Mouse (Mus musculus) R1 (cell line): ENCODE measurements around the gene Cdk14.
"Not testable (repeated sequence)": the region's sequence is repeated elsewhere in the genome, so short reads cannot be mapped to it uniquely, and the experiment has no call there.

Source experiments
- DNase-seq: peaks from one replicate; pipeline ENCODE4 v3.0.0-alpha.2; 2018; ENCODE audit warnings: low read depth, low spot score

Gene Cdk14

DNA sequence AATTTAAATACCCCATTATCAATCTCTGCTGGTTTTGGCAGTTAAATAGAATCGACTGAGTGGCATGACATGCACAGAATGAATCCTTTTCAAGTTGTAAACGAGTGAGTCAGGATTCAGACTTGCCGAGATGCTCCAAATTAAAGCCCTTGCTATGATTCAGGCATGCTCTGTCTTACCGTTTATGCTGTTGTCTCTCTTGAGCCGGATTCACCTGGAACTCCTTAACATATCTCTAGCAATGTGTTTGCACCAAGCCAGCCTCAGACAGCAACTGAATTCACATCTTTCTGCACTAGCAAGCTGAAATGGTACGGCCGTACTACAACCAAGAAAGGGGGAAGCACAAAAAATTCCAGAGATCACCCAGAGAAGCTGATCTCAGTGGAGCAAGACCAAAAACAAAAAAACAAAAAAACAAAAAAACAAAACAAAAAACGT lies 154.7 kb downstream of the Cdk14 start:
- no peak for DNase-seq

DNA sequence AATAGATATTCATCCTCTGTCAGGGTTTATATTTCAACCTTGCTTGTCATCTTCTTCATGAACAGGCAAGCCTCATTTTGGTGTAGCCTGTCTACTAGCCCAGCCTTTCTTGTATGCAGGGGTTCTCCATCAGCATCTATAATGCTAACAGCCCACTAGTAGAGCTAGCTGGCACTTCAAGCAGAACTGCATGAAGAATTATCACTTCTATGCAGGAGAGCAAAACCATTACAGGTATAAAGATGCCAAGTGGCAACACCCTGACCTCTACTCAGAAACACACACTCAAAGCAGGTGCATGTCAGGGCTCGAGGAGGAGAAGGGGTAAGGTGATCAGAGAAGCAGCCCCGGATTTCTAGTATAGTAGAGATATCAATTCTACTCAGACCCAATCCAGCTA lies 155.4 kb downstream of the Cdk14 start:
- DNase-seq: no peak

DNA sequence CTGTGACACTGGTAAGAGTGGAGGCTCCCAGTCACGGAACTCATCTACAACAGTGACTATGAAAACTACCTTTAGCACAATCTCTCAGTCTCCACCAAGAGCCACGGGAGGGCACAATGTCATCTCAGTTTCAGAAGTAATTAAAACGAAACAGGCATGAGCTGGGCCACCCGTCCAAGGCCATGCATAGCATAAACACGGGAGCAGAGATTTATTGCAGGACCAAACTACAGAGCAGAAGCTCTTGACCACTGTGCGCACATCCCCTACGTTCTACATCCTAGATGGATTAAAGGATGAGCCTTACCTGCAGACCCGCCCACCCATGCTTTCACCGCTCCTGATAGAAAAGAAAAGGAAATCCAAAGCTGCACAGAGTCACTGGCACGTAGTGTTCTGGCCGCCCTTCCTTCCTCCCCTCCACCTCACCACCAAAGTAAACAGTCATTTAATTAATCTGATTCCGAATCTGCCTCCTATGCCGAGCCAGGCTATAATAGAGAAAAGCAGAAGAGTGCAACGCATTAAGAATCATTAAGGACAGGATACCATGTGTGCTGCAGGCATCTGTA lies 158.3 kb downstream of the Cdk14 start:
- DNase-seq: no peak

GRCm38 (mm10) chr5:5260966-5261724 lies 159.0 kb downstream of the Cdk14 start:
- DNase-seq: no peak

- DNase-seq: no peak
Observed at GRCm38 (mm10) chr5:5260309-5260708, 159.8 kb downstream of the Cdk14 start.

DNA sequence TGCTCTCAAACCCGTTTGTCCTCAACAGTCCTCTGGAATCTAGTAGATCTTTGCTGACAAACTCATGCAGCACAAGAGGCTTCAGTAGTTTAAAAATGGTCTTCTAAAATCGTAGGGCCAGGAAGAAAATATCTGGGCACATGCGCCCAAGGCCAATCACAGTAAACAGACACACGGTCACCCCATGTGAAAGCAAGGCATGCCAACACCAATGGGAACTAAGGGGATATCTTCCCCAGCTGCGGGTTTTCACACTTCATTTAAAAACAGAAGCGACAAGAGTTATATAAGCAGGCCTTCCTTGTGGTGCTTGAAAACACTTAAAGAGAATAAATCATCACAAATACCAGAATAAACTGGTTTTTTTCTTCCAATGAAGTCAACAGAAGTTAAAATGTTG lies 165.7 kb downstream of the Cdk14 start:
- DNase-seq: no peak

GRCm38 (mm10) chr5:5253177-5253576 lies 166.9 kb downstream of the Cdk14 start:
- no peak for DNase-seq

- DNase-seq: no peak
Observed at GRCm38 (mm10) chr5:5247671-5248070, 172.4 kb downstream of the Cdk14 start.

GRCm38 (mm10) chr5:5246534-5247175 lies 173.5 kb downstream of the Cdk14 start:
- no peak for DNase-seq

DNA sequence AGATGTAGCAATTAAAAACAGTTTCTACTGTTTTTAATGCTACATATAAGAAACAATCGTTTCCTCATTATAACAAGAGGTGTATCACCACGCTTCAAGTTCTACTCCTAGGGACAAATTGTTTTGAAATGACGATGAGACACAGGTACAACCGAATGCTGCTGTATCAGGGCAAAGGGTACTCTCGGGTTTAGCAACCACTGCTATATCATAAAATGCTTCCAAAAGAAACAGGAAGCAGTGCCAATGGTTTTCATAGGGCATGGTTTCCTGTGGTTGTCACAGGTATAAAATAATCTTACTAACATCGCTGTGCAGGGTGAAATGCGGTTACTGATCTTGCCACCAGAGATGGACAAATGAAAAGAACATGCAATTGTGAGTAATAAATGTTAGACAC lies 174.9 kb downstream of the Cdk14 start:
- no peak for DNase-seq

- no peak for DNase-seq
Observed at GRCm38 (mm10) chr5:5243648-5244047, 176.5 kb downstream of the Cdk14 start.

GRCm38 (mm10) chr5:5242704-5243103 lies 177.4 kb downstream of the Cdk14 start:
- no peak for DNase-seq

GRCm38 (mm10) chr5:5241088-5241487 lies 179.0 kb downstream of the Cdk14 start:
- no peak for DNase-seq

DNA sequence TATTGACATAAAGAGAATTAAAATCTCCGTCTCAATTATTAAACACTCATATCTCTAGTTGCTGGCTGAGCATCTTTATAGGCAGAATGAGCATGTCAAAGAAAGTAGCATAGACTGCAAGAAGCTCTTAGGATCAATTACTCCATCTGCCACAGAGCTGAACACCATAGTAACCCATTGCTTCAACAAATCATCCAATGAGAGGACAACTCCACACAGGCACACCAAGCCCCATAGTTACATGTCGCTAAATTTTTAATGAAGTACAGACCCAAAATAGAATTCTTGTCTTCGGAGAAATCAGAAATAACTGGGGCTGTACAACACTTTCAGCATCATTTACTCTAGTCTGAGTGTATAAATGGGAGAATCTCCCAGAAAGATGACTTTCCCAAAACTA lies 180.0 kb downstream of the Cdk14 start:
- DNase-seq: no peak

GRCm38 (mm10) chr5:5234935-5235334 lies 185.2 kb downstream of the Cdk14 start:
- DNase-seq: not testable (repeated sequence)

- DNase-seq: no peak
Observed at GRCm38 (mm10) chr5:5226966-5227365, 193.1 kb downstream of the Cdk14 start.

DNA sequence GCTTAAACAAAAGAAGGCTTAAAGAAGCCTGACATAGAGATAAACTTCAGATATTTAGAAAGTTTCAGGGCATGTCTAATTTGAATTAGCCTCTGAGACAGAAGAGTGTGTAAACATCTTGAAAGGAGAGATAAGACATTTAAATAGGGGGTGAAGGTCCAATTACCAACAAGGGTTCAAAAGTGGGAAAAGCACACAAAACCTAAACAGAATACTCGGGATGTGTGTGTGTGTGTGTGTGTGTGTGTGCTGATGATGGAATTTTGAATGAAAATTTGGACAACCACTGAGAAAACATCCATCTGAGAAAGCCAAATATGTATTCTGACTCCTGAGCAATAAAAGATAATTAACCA lies 208.4 kb downstream of the Cdk14 start:
- DNase-seq: no peak

DNA sequence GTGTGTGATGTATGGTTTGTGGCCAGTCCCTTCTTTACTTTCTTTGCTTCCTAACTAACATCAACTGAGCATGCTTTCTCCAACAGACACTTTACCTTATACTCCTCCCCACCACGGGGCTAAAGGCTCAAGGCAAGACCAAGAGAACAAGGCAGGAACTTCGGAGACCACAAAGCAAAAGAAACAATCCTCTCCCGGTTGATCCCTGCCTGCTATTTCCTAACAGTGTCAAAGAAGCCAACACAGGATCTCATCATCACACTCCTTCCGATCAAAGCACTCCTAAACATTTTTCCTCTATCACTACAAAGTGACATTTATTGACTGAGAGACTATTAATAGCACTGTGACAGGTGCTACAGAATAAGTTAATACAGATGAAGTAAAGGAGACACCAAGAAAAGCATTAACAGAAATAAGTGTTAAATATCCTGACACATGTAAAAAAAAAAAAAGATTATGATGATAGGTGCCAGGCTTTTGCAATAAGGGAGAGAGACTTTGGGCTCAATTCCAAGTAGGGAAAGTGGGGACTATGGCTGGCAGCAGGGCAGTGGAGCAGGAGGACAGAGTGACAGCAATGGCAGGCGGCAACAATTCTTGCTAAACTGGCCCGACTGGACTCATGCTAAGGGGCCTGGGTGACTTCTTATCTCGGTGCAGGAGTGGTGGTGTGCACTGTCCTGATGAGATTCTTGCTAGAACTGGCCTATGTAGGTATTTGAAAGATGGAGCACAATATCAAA lies 208.9 kb downstream of the Cdk14 start:
- no peak for DNase-seq

DNA sequence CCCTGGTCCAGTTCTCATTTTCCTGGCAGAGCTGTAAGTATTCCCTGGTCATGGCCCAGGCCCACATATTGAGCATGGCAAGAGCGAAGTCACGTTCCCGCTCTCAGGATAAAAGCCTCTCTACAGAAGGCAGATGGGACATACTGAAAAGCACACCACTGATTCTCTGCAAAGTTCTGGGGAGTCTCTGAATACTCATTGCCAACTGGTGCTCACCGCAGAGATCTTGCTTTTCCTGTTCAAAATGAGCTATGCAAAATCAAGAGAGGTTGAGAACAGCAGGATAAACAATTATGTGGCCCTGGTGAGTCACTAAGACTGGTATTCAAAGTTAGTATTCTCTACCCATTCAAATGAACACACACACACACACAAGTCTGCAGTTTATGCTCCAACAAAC lies 212.1 kb downstream of the Cdk14 start:
- DNase-seq: no peak

- no peak for DNase-seq
Observed at GRCm38 (mm10) chr5:5206012-5206411, 214.1 kb downstream of the Cdk14 start.

DNA sequence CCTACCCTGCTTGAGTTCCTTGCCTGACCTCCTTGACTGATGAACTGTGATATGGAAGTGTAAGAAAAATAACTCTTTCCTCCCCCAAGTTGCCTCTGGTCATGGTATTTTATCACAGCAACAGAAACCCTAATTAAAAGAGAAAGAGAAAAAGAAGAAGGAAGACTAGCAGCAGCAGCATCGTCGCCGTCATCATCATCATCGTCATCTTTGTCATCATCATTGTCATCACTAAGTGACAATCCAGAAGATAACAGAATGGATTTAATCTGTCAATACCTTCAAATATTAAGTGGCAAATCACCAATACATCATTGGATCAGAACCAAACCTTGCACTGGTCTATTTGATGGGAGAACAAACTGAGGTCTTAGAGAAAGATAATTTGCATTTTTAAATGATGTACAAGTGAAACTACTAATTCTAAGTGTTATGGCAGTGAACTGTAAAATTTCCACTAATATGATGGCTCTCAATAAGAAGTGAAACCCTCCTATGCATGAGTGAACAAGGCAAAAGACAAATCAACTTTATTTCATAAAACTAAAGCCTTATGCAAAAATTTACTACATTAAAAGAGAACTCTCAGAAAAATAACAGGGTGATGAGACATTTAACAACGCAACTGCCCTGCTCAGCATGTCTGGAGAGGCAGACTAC lies 225.4 kb downstream of the Cdk14 start:
- DNase-seq: no peak

GRCm38 (mm10) chr5:5189590-5189989 lies 230.5 kb downstream of the Cdk14 start:
- DNase-seq: no peak
